Mouse (Mus musculus) heart, adult 2 months (tissue): ENCODE measurements around the gene Prickle2. TPM values are rescaled to one million over a fixed set of nuclear protein-coding genes. Genes with fewer than 3 reads are reported as not detected.
A peak's percentile ranks its signal among the peaks of the same experiment; 100 is the strongest.

Experiments
- DNase-seq, 2 experiments: peaks; one replicate each; pipeline ENCODE4 v3.0.0; 2021
- H3K27ac ChIP-seq: fragments of 200-600 bp; 2 replicates; pipeline ENCODE4 v1.8.1; 2022
- H3K27me3 ChIP-seq: fragments of 200-500 bp; 2 replicates; pipeline ENCODE4 v1.6.1; 2012; ENCODE audit warnings: mild to moderate bottlenecking, low read length, inconsistent platforms, mixed read lengths; ENCODE audit not compliant: control insufficient read depth, insufficient read depth
- H3K36me3 ChIP-seq: fragments of 200-500 bp; 2 replicates; pipeline ENCODE4 v1.6.1; 2012; ENCODE audit warnings: low read length, inconsistent platforms; ENCODE audit not compliant: control insufficient read depth, insufficient read depth
- H3K4me1 ChIP-seq: fragments of 200-500 bp; 2 replicates; pipeline ENCODE4 v1.6.1; 2011; ENCODE audit warnings: low read length; ENCODE audit not compliant: control insufficient read depth, insufficient read depth
- H3K4me3 ChIP-seq: fragments of 200-600 bp; 2 replicates; pipeline ENCODE4 v1.8.1; 2022
- H3K79me2 ChIP-seq: fragments of 200-500 bp; replicated peaks from 2 replicates; pipeline ENCODE4 v1.6.1; 2012; ENCODE audit warnings: mild to moderate bottlenecking, inconsistent platforms, low read length, moderate library complexity, mixed read lengths; ENCODE audit not compliant: control insufficient read depth, insufficient read depth
- H3K9ac ChIP-seq: fragments of 200-500 bp; 2 replicates; pipeline ENCODE4 v1.6.1; 2012; ENCODE audit warnings: low read depth, mild to moderate bottlenecking, control low read depth, inconsistent platforms, low read length, mixed read lengths
- CTCF ChIP-seq: fragments of 200-600 bp; IDR thresholded peaks from 2 replicates; pipeline ENCODE4 v1.8.1; 2022; ENCODE audit warnings: antibody characterized with exemption, mild to moderate bottlenecking, moderate library complexity
- EP300 ChIP-seq: fragments of 200-500 bp; IDR thresholded peaks from 2 replicates; pipeline ENCODE4 v1.6.1; 2011; ENCODE audit warnings: low read depth, low read length, control low read depth; ENCODE audit not compliant: insufficient read depth
- POLR2A ChIP-seq: fragments of 200-500 bp; IDR thresholded peaks from 2 replicates; pipeline ENCODE4 v1.6.1; 2011; ENCODE audit warnings: mild to moderate bottlenecking, low read depth, low read length, control low read depth; ENCODE audit not compliant: insufficient read depth
- whole genome bisulfite sequencing: fragments of 180-500 bp; shearing (Covaris S2); methylation state at CpG from one replicate; pipeline ENCODE4 v1.1.7; 2018; 5-methylcytosine and 5-hydroxymethylcytosine counted together
- intact Hi-C: fragments of 180-260 bp; cut with DNase I; formaldehyde crosslinking; loops from one replicate; pipeline ENCODE4 v1.15.1; 2025
- polyA plus RNA-seq: library from polyadenylated mRNA; depleted of rRNA; stranded (reverse); fragments of >200 nt; gene quantifications from 2 replicates; pipeline ENCODE4 v1.2.3, GENCODE M21; 2012
- total RNA-seq, 2 experiments: library from RNA; stranded (reverse); gene quantifications; 2 replicates each; pipeline ENCODE4 v1.2.3; 2021

Gene Prickle2
- total and polyA plus RNA-seq, 3 experiments: 2.3 to 6.1 (median 4.9) TPM

- Histone ChIP-seq H3K27me3 (no peaks in the 10 kb centered on the region), H3K36me3 (peaks cover 8% of the 10 kb centered on the region), H3K27ac (peak overlapping the region; percentile 23; the same call in 1 of the 2 replicates), H3K4me1 (peaks cover 7% of the 10 kb centered on the region), H3K4me3 (peak overlapping the region; percentile 12; the same call in 1 of the 2 replicates), H3K9ac (no peak overlapping the region), H3K79me2 (no peaks in the 10 kb centered on the region)
- no peak for DNase-seq
- 100% methylated on average over 1 of the region's 1 CpGs for WGBS
- TF ChIP-seq POLR2A (no peak), CTCF (no peak), EP300 (no peak)
- intact Hi-C loops: loop anchor here (5.0 kb wide), 4 partner anchors 36 to 249 kb away; no protein-coding TSS in a partner anchor
These were observed 227.3 kb downstream of the Prickle2 start for GRCm38 (mm10) chr6:92478612-92479011.

GRCm38 (mm10) chr6:92477621-92478020, 228.3 kb downstream of the Prickle2 start:
- Histone ChIP-seq H3K36me3 (peaks cover 8% of the 10 kb centered on the region), H3K4me3 (no peak overlapping the region), H3K79me2 (no peaks in the 10 kb centered on the region), H3K4me1 (peaks cover 8% of the 10 kb centered on the region), H3K9ac (peak overlapping the region; percentile 24; the same call in 1 of the 2 replicates), H3K27ac (no peak overlapping the region), H3K27me3 (no peaks in the 10 kb centered on the region)
- no peak for DNase-seq
- TF ChIP-seq EP300: no peak
- TF ChIP-seq CTCF: peak; percentile 73
- no peak for TF ChIP-seq POLR2A
- 92% methylated on average over 2 of the region's 2 CpGs for WGBS
- intact Hi-C loops: loop anchor here (5.0 kb wide), 4 partner anchors 35 to 250 kb away; no protein-coding TSS in a partner anchor

- Histone ChIP-seq H3K4me1 (peaks cover 20% of the 10 kb centered on the region), H3K9ac (no peak overlapping the region), H3K27me3 (no peaks in the 10 kb centered on the region), H3K4me3 (no peak overlapping the region), H3K27ac (peak overlapping the region; percentile 66), H3K36me3 (peaks cover 4% of the 10 kb centered on the region), H3K79me2 (no peaks in the 10 kb centered on the region)
- no peak for TF ChIP-seq POLR2A
- TF ChIP-seq EP300: no peak
- no peak for TF ChIP-seq CTCF
- no peak for DNase-seq
- 52% methylated on average over 4 of the region's 4 CpGs for WGBS
- intact Hi-C loops: no loop called here
These were observed 236.5 kb downstream of the Prickle2 start for GRCm38 (mm10) chr6:92469456-92469855.

GRCm38 (mm10) chr6:92468892-92469291, 237.1 kb downstream of the Prickle2 start:
- DNase-seq: no peak
- Histone ChIP-seq H3K4me1 (peaks cover 22% of the 10 kb centered on the region), H3K27ac (peak overlapping the region; percentile 66), H3K4me3 (no peak overlapping the region), H3K36me3 (peaks cover 4% of the 10 kb centered on the region), H3K9ac (no peak overlapping the region), H3K27me3 (no peaks in the 10 kb centered on the region), H3K79me2 (no peaks in the 10 kb centered on the region)
- TF ChIP-seq CTCF (no peak), POLR2A (no peak), EP300 (no peak)
- WGBS: 33% methylated on average over 4 of the region's 4 CpGs
- intact Hi-C loops: no loop called here

GRCm38 (mm10) chr6:92468383-92468791, 237.6 kb downstream of the Prickle2 start:
- DNase-seq: no peak
- Histone ChIP-seq H3K27me3 (no peaks in the 10 kb centered on the region), H3K4me3 (no peak overlapping the region), H3K27ac (peak overlapping the region; percentile 66), H3K36me3 (peaks cover 4% of the 10 kb centered on the region), H3K9ac (no peak overlapping the region), H3K79me2 (no peaks in the 10 kb centered on the region), H3K4me1 (peaks cover 23% of the 10 kb centered on the region)
- 45% methylated on average over 3 of the region's 3 CpGs for WGBS
- intact Hi-C loops: no loop called here
- no peak for TF ChIP-seq EP300

GRCm38 (mm10) chr6:92467343-92467742, 238.6 kb downstream of the Prickle2 start:
- intact Hi-C loops: no loop called here

More at GRCm38 (mm10) chr6:92467343-92467742, 238.6 kb downstream of the Prickle2 start:
- Histone ChIP-seq H3K27me3 (no peaks in the 10 kb centered on the region), H3K9ac (no peak overlapping the region), H3K27ac (no peak overlapping the region), H3K36me3 (peaks cover 4% of the 10 kb centered on the region), H3K4me1 (peaks cover 21% of the 10 kb centered on the region), H3K4me3 (no peak overlapping the region), H3K79me2 (no peaks in the 10 kb centered on the region)
- no peak for TF ChIP-seq POLR2A
- TF ChIP-seq EP300: no peak
- no peak for TF ChIP-seq CTCF
- WGBS: 88% methylated on average over 2 of the region's 2 CpGs
- DNase-seq: no peak
